Mouse (Mus musculus): ENCODE data around the gene Bpnt1. TPM values are rescaled to one million over a fixed set of nuclear protein-coding genes. Genes with fewer than 3 reads are reported as not detected.

The Bpnt1 gene
- polyA plus RNA-seq, 1 experiment from 2014 or later, result 32.5 TPM

DNA sequence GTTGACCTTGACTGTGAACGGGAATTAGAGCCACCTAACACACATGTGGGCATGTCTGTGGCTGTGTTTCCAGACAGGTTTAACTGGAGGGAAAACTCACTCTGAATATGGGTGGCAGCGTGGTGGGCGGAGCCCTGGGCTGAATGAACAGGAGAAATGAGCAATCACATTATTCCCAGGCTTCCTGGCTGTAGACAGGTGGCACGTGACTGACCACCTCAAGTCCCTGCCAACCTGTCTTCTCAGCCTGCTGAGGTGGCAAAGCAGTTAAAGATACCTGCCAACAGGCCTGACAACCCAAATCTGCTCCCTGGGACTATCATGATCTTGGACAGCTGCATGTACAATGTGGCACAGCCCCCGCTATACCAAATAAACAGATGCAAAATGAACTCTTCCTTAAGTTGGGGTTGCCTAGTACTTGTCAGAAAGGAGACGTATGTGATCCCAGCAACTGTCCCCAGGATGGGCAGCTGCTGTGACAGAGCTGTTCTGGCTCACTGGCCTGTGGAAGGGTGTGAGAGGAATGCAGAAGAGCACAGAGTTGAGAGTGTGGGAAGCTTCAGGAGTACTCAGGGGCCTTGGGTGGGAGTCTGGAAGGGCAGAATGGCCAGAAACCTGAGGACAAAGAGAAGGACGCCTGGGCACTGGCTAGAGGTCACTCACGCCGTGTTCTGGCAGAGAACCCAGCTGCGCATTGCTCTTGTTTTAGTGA lies 39.1 kb upstream of the Bpnt1 start:
- Histone ChIP-seq H3K27me3 (ENCODE audit: control insufficient read depth, insufficient read depth, low read length) (no peaks in the 10 kb centered on the region), H3K4me3 (ENCODE audit: low read depth, low read length) (no peak overlapping the region), H3K9ac (replicated peaks; ENCODE audit: low read depth, low read length) (no peak overlapping the region), H3K4me1 (ENCODE audit: control insufficient read depth, insufficient read depth, low read length) (no peaks in the 10 kb centered on the region), H3K27ac (ENCODE audit: low read length) (no peak overlapping the region), H3K36me3 (ENCODE audit: control insufficient read depth, insufficient read depth, low read length) (peaks cover 62% of the 10 kb centered on the region), H3K4me2 (replicated peaks; ENCODE audit: low read depth, low read length) (no peak overlapping the region), H3K9me3 (ENCODE audit: control insufficient read depth, low read depth, low read length) (no peaks in the 10 kb centered on the region)
- WGBS, result 90% methylated on average over 10 of the region's 10 CpGs
- no peak for ATAC-seq (ENCODE audit: insufficient number of reproducible peaks, insufficient read depth, low FRiP score, low read depth)

DNA sequence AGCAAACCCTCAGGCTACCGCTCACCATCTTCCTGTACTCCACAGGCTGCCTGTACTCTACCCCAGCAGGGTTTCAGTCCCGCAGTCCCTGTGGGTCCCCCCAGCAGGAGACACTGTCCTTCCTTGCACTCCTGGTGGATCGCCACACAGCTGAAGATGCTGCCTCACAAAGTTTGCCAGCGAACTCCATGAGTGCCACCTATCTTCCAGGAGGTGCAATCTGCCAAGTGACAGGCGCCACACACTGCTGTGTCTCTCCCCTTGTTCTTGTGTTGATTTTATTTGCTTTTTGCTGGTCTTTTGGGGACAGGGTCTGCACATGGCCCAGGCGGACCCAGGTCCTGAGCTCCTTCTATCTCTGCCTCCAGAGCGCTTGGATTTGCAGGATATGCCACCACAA lies 35.1 kb upstream of the Bpnt1 start:
- no peaks in the 10 kb centered on the region for H3K27me3 ChIP-seq (ENCODE audit: control insufficient read depth, insufficient read depth, low read length)
- no peaks in the 10 kb centered on the region for H3K4me1 ChIP-seq (ENCODE audit: control insufficient read depth, insufficient read depth, low read length)
- H3K9me3 ChIP-seq (ENCODE audit: control insufficient read depth, low read depth, low read length), result no peaks in the 10 kb centered on the region
- H3K36me3 ChIP-seq (ENCODE audit: control insufficient read depth, insufficient read depth, low read length), result peaks cover 41% of the 10 kb centered on the region
- ATAC-seq (ENCODE audit: insufficient number of reproducible peaks, insufficient read depth, low FRiP score, low read depth), result no peak
- H3K9ac ChIP-seq (replicated peaks; ENCODE audit: low read depth, low read length), result no peak overlapping the region
- no peak overlapping the region for H3K27ac ChIP-seq (ENCODE audit: low read length)
- 94% methylated on average over 7 of the region's 7 CpGs for WGBS
- H3K4me3 ChIP-seq (ENCODE audit: low read depth, low read length), result no peak overlapping the region
- H3K4me2 ChIP-seq (replicated peaks; ENCODE audit: low read depth, low read length), result no peak overlapping the region

DNA sequence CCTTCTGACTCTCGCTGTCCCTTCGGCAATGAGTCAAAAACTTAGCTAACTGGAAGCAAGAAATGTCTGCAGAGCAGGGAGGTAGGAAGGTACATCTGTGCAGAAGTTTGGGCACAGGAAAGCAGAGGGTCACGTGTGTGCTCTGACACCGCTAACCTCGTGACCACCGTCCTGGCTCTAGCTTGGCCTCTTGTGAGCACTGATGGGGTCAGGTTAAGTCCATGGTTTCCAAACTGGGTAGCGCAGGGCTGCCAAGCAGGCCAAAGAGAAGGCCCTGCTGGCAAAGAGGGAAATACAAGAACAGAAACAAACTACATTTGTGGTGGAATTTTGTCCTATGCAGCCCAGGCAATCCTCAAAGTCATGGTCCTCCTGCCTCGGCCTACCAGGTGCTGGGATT lies 33.5 kb upstream of the Bpnt1 start:
- Histone ChIP-seq H3K9me3 (ENCODE audit: control insufficient read depth, low read depth, low read length) (no peaks in the 10 kb centered on the region), H3K36me3 (ENCODE audit: control insufficient read depth, insufficient read depth, low read length) (peaks cover 34% of the 10 kb centered on the region), H3K4me1 (ENCODE audit: control insufficient read depth, insufficient read depth, low read length) (no peaks in the 10 kb centered on the region), H3K4me2 (replicated peaks; ENCODE audit: low read depth, low read length) (no peak overlapping the region), H3K27ac (ENCODE audit: low read length) (no peak overlapping the region), H3K4me3 (ENCODE audit: low read depth, low read length) (no peak overlapping the region), H3K27me3 (ENCODE audit: control insufficient read depth, insufficient read depth, low read length) (no peaks in the 10 kb centered on the region), H3K9ac (replicated peaks; ENCODE audit: low read depth, low read length) (no peak overlapping the region)
- 92% methylated on average over 8 of the region's 8 CpGs for WGBS
- ATAC-seq (ENCODE audit: insufficient number of reproducible peaks, insufficient read depth, low FRiP score, low read depth), result no peak

DNA sequence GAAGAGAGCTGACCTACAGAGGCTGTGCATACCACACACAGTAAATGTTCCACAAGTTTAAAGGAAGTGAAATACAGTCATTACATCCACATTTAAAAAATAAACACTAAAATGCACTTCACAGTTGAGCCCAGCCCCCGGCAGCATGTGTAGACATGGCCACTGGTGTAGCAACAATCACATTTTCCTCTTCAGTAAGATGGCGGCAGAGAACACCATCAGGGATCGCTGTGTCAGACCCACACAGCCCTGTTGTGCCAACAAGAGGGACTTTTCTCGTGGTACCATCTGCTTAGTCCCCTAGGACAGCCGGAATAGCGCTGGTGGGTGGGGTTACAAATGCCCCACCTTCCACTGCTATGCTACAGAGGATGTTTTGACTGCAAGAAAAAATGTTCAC lies 29.1 kb upstream of the Bpnt1 start:
- ATAC-seq (ENCODE audit: insufficient number of reproducible peaks, insufficient read depth, low FRiP score, low read depth), result no peak
- Histone ChIP-seq H3K27me3 (ENCODE audit: control insufficient read depth, insufficient read depth, low read length) (no peaks in the 10 kb centered on the region), H3K27ac (ENCODE audit: low read length) (no peak overlapping the region), H3K9me3 (ENCODE audit: control insufficient read depth, low read depth, low read length) (no peaks in the 10 kb centered on the region), H3K4me1 (ENCODE audit: control insufficient read depth, insufficient read depth, low read length) (no peaks in the 10 kb centered on the region), H3K36me3 (ENCODE audit: control insufficient read depth, insufficient read depth, low read length) (peaks cover 8% of the 10 kb centered on the region), H3K9ac (replicated peaks; ENCODE audit: low read depth, low read length) (no peak overlapping the region), H3K4me3 (ENCODE audit: low read depth, low read length) (no peak overlapping the region), H3K4me2 (replicated peaks; ENCODE audit: low read depth, low read length) (no peak overlapping the region)
- WGBS, result 94% methylated on average over 6 of the region's 6 CpGs

DNA sequence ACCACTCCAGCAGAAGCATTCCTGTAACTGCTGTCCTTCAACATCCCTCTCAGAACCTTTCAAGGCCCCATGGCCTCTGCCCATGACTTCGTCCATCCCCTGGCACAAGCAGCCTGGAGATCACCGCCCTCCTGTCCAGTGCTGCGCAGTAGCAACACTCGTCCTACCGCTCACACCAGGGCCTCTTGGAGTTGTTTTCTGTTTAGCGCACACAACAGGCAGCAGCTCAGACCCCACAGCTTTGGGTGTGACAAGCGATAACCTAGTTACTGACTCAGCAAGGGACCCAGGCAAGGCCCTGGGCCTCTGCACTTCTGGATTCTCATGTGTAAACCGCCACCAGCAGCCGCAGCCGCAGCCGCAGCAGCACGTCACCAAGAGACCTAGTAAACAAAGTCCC lies 25.1 kb upstream of the Bpnt1 start:
- Histone ChIP-seq H3K27me3 (ENCODE audit: control insufficient read depth, insufficient read depth, low read length) (no peaks in the 10 kb centered on the region), H3K9ac (replicated peaks; ENCODE audit: low read depth, low read length) (no peak overlapping the region), H3K9me3 (ENCODE audit: control insufficient read depth, low read depth, low read length) (no peaks in the 10 kb centered on the region), H3K4me2 (replicated peaks; ENCODE audit: low read depth, low read length) (no peak overlapping the region), H3K4me1 (ENCODE audit: control insufficient read depth, insufficient read depth, low read length) (no peaks in the 10 kb centered on the region), H3K27ac (ENCODE audit: low read length) (no peak overlapping the region), H3K36me3 (ENCODE audit: control insufficient read depth, insufficient read depth, low read length) (peaks cover 9% of the 10 kb centered on the region), H3K4me3 (ENCODE audit: low read depth, low read length) (no peak overlapping the region)
- WGBS, result 94% methylated on average over 12 of the region's 12 CpGs
- ATAC-seq (ENCODE audit: insufficient number of reproducible peaks, insufficient read depth, low FRiP score, low read depth), result no peak

DNA sequence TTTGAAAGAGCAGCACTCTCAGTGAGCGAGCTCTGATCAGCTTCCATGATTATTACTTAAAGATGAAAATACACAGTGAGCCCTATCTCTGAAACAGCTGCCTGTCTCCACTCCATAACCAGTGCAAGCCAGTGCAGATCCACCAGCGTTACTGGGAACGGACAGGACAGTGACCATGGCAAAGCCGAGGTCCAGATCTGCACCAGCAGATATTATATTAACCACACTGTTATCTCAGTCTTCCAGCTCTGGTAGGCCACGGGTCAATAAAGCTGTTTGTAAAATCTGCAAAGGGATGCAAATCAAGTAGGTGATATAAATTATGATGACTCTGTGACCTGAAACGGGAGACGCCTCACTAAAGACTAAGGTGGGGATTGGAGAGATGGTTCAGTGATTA lies 24.3 kb upstream of the Bpnt1 start:
- ATAC-seq (ENCODE audit: insufficient number of reproducible peaks, insufficient read depth, low FRiP score, low read depth), result no peak
- Histone ChIP-seq H3K36me3 (ENCODE audit: control insufficient read depth, insufficient read depth, low read length) (peaks cover 14% of the 10 kb centered on the region), H3K9me3 (ENCODE audit: control insufficient read depth, low read depth, low read length) (no peaks in the 10 kb centered on the region), H3K4me2 (replicated peaks; ENCODE audit: low read depth, low read length) (no peak overlapping the region), H3K9ac (replicated peaks; ENCODE audit: low read depth, low read length) (no peak overlapping the region), H3K4me1 (ENCODE audit: control insufficient read depth, insufficient read depth, low read length) (no peaks in the 10 kb centered on the region), H3K27me3 (ENCODE audit: control insufficient read depth, insufficient read depth, low read length) (no peaks in the 10 kb centered on the region), H3K27ac (ENCODE audit: low read length) (no peak overlapping the region), H3K4me3 (ENCODE audit: low read depth, low read length) (no peak overlapping the region)
- 86% methylated on average over 7 of the region's 7 CpGs for WGBS

DNA sequence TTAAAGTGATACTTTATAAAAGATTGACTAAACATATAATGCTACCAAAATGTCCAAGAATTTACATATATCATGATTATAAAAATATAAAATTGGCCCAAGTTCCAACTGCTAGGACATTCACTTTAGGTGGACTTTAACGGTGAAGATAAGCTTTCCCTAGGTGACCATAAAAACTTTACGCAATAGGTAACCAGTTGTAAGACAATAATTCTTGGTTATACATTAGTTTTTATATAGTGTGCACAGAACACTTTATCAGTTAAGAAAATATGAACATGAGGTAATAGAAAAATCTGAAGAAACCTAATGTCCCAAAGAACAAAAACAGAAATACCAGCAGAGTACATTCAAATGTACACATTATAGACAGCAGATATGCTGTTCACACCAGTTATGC lies 23.6 kb upstream of the Bpnt1 start:
- no peak overlapping the region for H3K27ac ChIP-seq (ENCODE audit: low read length)
- H3K4me2 ChIP-seq (replicated peaks; ENCODE audit: low read depth, low read length), result no peak overlapping the region
- H3K4me1 ChIP-seq (ENCODE audit: control insufficient read depth, insufficient read depth, low read length), result no peaks in the 10 kb centered on the region
- H3K4me3 ChIP-seq (ENCODE audit: low read depth, low read length), result no peak overlapping the region
- no peak overlapping the region for H3K9ac ChIP-seq (replicated peaks; ENCODE audit: low read depth, low read length)
- no peak for ATAC-seq (ENCODE audit: insufficient number of reproducible peaks, insufficient read depth, low FRiP score, low read depth)
- no peaks in the 10 kb centered on the region for H3K27me3 ChIP-seq (ENCODE audit: control insufficient read depth, insufficient read depth, low read length)
- H3K9me3 ChIP-seq (ENCODE audit: control insufficient read depth, low read depth, low read length), result no peaks in the 10 kb centered on the region
- peaks cover 11% of the 10 kb centered on the region for H3K36me3 ChIP-seq (ENCODE audit: control insufficient read depth, insufficient read depth, low read length)
- WGBS, result 95% methylated on average over 2 of the region's 2 CpGs

DNA sequence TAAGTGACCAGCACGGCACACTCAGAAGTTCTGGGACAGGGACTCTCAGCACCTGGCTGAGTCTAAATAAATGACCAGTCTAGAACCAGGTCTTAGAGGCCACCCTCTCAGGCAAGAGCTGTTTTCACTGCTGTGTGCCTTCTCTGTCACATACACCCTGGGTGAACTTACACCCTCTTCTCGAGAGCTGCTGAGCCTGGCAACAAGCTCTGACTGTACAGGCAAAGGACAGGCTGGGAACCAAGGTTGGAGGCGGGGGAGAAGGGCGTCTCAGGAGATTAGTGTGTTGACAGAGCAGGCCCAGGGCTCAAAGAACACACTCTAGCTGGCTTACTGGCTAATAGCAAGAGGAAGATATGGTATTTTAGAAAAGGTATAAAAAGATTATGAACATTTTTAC lies 23.0 kb upstream of the Bpnt1 start:
- Histone ChIP-seq H3K4me3 (ENCODE audit: low read depth, low read length) (no peak overlapping the region), H3K27me3 (ENCODE audit: control insufficient read depth, insufficient read depth, low read length) (no peaks in the 10 kb centered on the region), H3K4me1 (ENCODE audit: control insufficient read depth, insufficient read depth, low read length) (no peaks in the 10 kb centered on the region), H3K27ac (ENCODE audit: low read length) (no peak overlapping the region), H3K9ac (replicated peaks; ENCODE audit: low read depth, low read length) (no peak overlapping the region), H3K36me3 (ENCODE audit: control insufficient read depth, insufficient read depth, low read length) (peaks cover 11% of the 10 kb centered on the region), H3K9me3 (ENCODE audit: control insufficient read depth, low read depth, low read length) (no peaks in the 10 kb centered on the region), H3K4me2 (replicated peaks; ENCODE audit: low read depth, low read length) (no peak overlapping the region)
- peak; percentile 69 for ATAC-seq (ENCODE audit: insufficient number of reproducible peaks, insufficient read depth, low FRiP score, low read depth)
- 58% methylated on average over 4 of the region's 4 CpGs for WGBS

DNA sequence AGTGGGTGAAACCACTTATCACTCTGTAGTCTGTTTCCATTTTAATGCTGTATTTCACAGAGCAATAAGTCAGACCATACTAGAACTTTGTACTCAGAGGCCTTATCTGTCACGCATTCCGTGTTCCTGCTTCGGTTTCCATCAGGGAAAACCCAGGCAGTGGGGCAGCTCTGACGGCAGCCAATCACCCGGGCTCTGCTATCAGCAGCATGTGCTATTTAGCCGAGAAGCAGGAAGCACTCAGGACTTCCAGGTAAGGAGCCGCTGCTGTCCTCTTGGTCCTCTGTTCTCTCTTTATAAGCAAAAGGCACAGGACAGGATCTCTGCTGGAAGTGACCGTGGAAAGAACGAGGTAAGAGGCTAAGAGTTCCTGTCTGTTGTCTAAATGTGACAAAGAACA lies 20.0 kb upstream of the Bpnt1 start:
- Histone ChIP-seq H3K27ac (ENCODE audit: low read length) (no peak overlapping the region; the same call in 1 of the 2 replicates), H3K4me2 (replicated peaks; ENCODE audit: low read depth, low read length) (no peak overlapping the region), H3K27me3 (ENCODE audit: control insufficient read depth, insufficient read depth, low read length) (no peaks in the 10 kb centered on the region), H3K4me3 (ENCODE audit: low read depth, low read length) (no peak overlapping the region), H3K9me3 (ENCODE audit: control insufficient read depth, low read depth, low read length) (no peaks in the 10 kb centered on the region), H3K36me3 (ENCODE audit: control insufficient read depth, insufficient read depth, low read length) (peaks cover 22% of the 10 kb centered on the region), H3K9ac (replicated peaks; ENCODE audit: low read depth, low read length) (no peak overlapping the region), H3K4me1 (ENCODE audit: control insufficient read depth, insufficient read depth, low read length) (no peaks in the 10 kb centered on the region)
- 84% methylated on average over 9 of the region's 9 CpGs for WGBS
- peak; percentile 46; the same call in 1 of the 2 replicates for ATAC-seq (ENCODE audit: insufficient number of reproducible peaks, insufficient read depth, low FRiP score, low read depth)
